Mouse (Mus musculus) embryonic facial prominence, embryonic 11.5 days (tissue): ENCODE data around the gene 4930404N11Rik. TPM values are rescaled to one million over a fixed set of nuclear protein-coding genes. Genes with fewer than 3 reads are reported as not detected.

Experiments
- ATAC-seq: fragments of 200-750 bp; cut with Nextera tagmentation; replicated peaks from 2 replicates; pipeline ENCODE4 v1.8.0; 2017; ENCODE audit warnings: low read depth; ENCODE audit not compliant: insufficient number of reproducible peaks, low FRiP score, low TSS enrichment
- DNase-seq: peaks from one replicate; pipeline ENCODE4 v3.0.0-alpha.2; 2015; ENCODE audit warnings: low spot score
- H3K27ac ChIP-seq: fragments of 300-500 bp; sonication (generic); replicated peaks from 2 replicates; pipeline ENCODE4 v1.5.1; 2014; ENCODE audit warnings: mild to moderate bottlenecking, low read depth, low read length, control low read depth
- H3K27me3 ChIP-seq: fragments of 300-500 bp; sonication (generic); 2 replicates; pipeline ENCODE4 v1.6.1; 2014; ENCODE audit warnings: mild to moderate bottlenecking, low read length, moderate library complexity, mixed read lengths; ENCODE audit not compliant: control insufficient read depth, insufficient read depth
- H3K36me3 ChIP-seq: fragments of 300-500 bp; sonication (generic); replicated peaks from 2 replicates; pipeline ENCODE4 v1.6.1; 2014; ENCODE audit warnings: low read depth, mild to moderate bottlenecking, low read length, moderate library complexity, mixed read lengths; ENCODE audit not compliant: control insufficient read depth, insufficient read depth
- H3K4me1 ChIP-seq: fragments of 300-500 bp; sonication (generic); 2 replicates; pipeline ENCODE4 v1.6.1; 2014; ENCODE audit warnings: low read length, mixed read lengths; ENCODE audit not compliant: control insufficient read depth, insufficient read depth
- H3K4me2 ChIP-seq: fragments of 300-500 bp; sonication (generic); 2 replicates; pipeline ENCODE4 v1.6.1; 2014; ENCODE audit warnings: low read depth, mild to moderate bottlenecking, control low read depth, low read length, moderate library complexity
- H3K4me3 ChIP-seq: fragments of 300-500 bp; sonication (generic); 2 replicates; pipeline ENCODE4 v1.5.1; 2014; ENCODE audit warnings: low read depth, low read length, control low read depth
- H3K9ac ChIP-seq: fragments of 300-500 bp; sonication (generic); replicated peaks from 2 replicates; pipeline ENCODE4 v1.6.1; 2014; ENCODE audit warnings: mild to moderate bottlenecking, control low read depth, low read length
- H3K9me3 ChIP-seq: fragments of 300-500 bp; sonication (generic); replicated peaks from 2 replicates; pipeline ENCODE4 v1.6.1; 2016; ENCODE audit warnings: mild to moderate bottlenecking, low read length, inconsistent platforms, mixed read lengths; ENCODE audit not compliant: control insufficient read depth
- WGBS: fragments of 180-500 bp; shearing (Covaris S2); extraction: QIAGEN DNeasy Blood & Tissue Kit; methylation state at CpG from one replicate; pipeline ENCODE4 v1.1.7; 2014; 5-methylcytosine and 5-hydroxymethylcytosine counted together
- polyA plus RNA-seq: library from polyadenylated mRNA; unstranded; fragments of >200 nt; fragmentation: Nextera tagmentation; extraction: Ambion mirVana; gene quantifications from 2 replicates; pipeline ENCODE4 v1.2.1, GENCODE M21; 2014

Gene 4930404N11Rik
- polyA plus RNA-seq, 1 experiment from 2014 or later = not detected

GRCm38 (mm10) chr10:81410981-81411380 lies 45.4 kb upstream of the 4930404N11Rik start:
- Histone ChIP-seq H3K9me3 (no peaks in the 10 kb centered on the region), H3K4me3 (no peak overlapping the region), H3K36me3 (no peaks in the 10 kb centered on the region; the same call in 1 of the 2 replicates), H3K9ac (no peak overlapping the region), H3K27ac (peak overlapping the region; percentile 32; the same call in 1 of the 2 replicates), H3K4me1 (peaks cover 17% of the 10 kb centered on the region), H3K4me2 (no peak overlapping the region), H3K27me3 (no peaks in the 10 kb centered on the region; the same call in 1 of the 2 replicates)
- 79% methylated on average over 9 of the region's 9 CpGs for WGBS
- ATAC-seq (no peak), DNase-seq (no peak)

GRCm38 (mm10) chr10:81410350-81410749 lies 44.7 kb upstream of the 4930404N11Rik start:
- Histone ChIP-seq H3K4me3 (no peak overlapping the region), H3K27ac (no peak overlapping the region), H3K9me3 (no peaks in the 10 kb centered on the region), H3K4me2 (no peak overlapping the region), H3K9ac (no peak overlapping the region), H3K27me3 (no peaks in the 10 kb centered on the region; the same call in 1 of the 2 replicates), H3K4me1 (peaks cover 17% of the 10 kb centered on the region), H3K36me3 (no peaks in the 10 kb centered on the region; the same call in 1 of the 2 replicates)
- ATAC-seq (no peak), DNase-seq (no peak)
- WGBS = 71% methylated on average over 4 of the region's 4 CpGs

- Histone ChIP-seq H3K9me3 (no peaks in the 10 kb centered on the region), H3K4me2 (no peak overlapping the region), H3K36me3 (no peaks in the 10 kb centered on the region; the same call in 1 of the 2 replicates), H3K9ac (no peak overlapping the region), H3K27ac (peak overlapping the region; percentile 41; the same call in 1 of the 2 replicates), H3K4me1 (peaks cover 17% of the 10 kb centered on the region), H3K4me3 (no peak overlapping the region), H3K27me3 (no peaks in the 10 kb centered on the region; the same call in 1 of the 2 replicates)
- ATAC-seq (no peak), DNase-seq (peak; percentile 49)
- 10% methylated on average over 8 of the region's 8 CpGs for WGBS
Measured at GRCm38 (mm10) chr10:81409330-81409729, 43.7 kb upstream of the 4930404N11Rik start.

GRCm38 (mm10) chr10:81408871-81409291 lies 43.3 kb upstream of the 4930404N11Rik start:
- DNase-seq (peak; percentile 69), ATAC-seq (peak; percentile 7; the same call in 1 of the 2 replicates)
- 15% methylated on average over 9 of the region's 9 CpGs for WGBS
- no peaks in the 10 kb centered on the region for H3K9me3 ChIP-seq
- no peak overlapping the region for H3K4me3 ChIP-seq
- H3K4me2 ChIP-seq = no peak overlapping the region
- peaks cover 2% of the 10 kb centered on the region; the same call in 1 of the 2 replicates for H3K27me3 ChIP-seq
- no peak overlapping the region for H3K9ac ChIP-seq
- H3K27ac ChIP-seq = peak overlapping the region; percentile 41; the same call in 1 of the 2 replicates
- peaks cover 15% of the 10 kb centered on the region for H3K4me1 ChIP-seq
- no peaks in the 10 kb centered on the region; the same call in 1 of the 2 replicates for H3K36me3 ChIP-seq

GRCm38 (mm10) chr10:81408424-81408729 lies 42.8 kb upstream of the 4930404N11Rik start:
- ATAC-seq = no peak
- Histone ChIP-seq H3K27ac (peak overlapping the region; percentile 41; the same call in 1 of the 2 replicates), H3K4me2 (no peak overlapping the region), H3K36me3 (no peaks in the 10 kb centered on the region; the same call in 1 of the 2 replicates), H3K9me3 (no peaks in the 10 kb centered on the region), H3K4me3 (no peak overlapping the region), H3K27me3 (peaks cover 2% of the 10 kb centered on the region; the same call in 1 of the 2 replicates), H3K9ac (no peak overlapping the region; the same call in 1 of the 2 replicates), H3K4me1 (peaks cover 15% of the 10 kb centered on the region)
- no peak for DNase-seq
- 36% methylated on average over 13 of the region's 13 CpGs for WGBS

GRCm38 (mm10) chr10:81407539-81408423 lies 42.2 kb upstream of the 4930404N11Rik start:
- H3K4me1 ChIP-seq = peaks cover 21% of the 10 kb centered on the region
- WGBS = 19% methylated on average over 31 of the region's 31 CpGs
- no peaks in the 10 kb centered on the region for H3K9me3 ChIP-seq
- peak overlapping the region; percentile 43; the same call in 1 of the 2 replicates for H3K9ac ChIP-seq
- DNase-seq = peak; percentile 66
- peaks cover 2% of the 10 kb centered on the region; the same call in 1 of the 2 replicates for H3K27me3 ChIP-seq
- H3K36me3 ChIP-seq = no peaks in the 10 kb centered on the region; the same call in 1 of the 2 replicates
- no peak for ATAC-seq
- H3K4me2 ChIP-seq = peak overlapping the region; percentile 43
- H3K27ac ChIP-seq = no peak overlapping the region
- peak overlapping the region; percentile 21; the same call in 1 of the 2 replicates for H3K4me3 ChIP-seq

GRCm38 (mm10) chr10:81406504-81407440 lies 41.2 kb upstream of the 4930404N11Rik start:
- ATAC-seq (no peak), DNase-seq (no peak)
- Histone ChIP-seq H3K9ac (peak overlapping the region; percentile 43), H3K4me3 (peak overlapping the region; percentile 21; the same call in 1 of the 2 replicates), H3K27me3 (peaks cover 2% of the 10 kb centered on the region; the same call in 1 of the 2 replicates), H3K36me3 (no peaks in the 10 kb centered on the region; the same call in 1 of the 2 replicates), H3K9me3 (no peaks in the 10 kb centered on the region), H3K27ac (0 out of 2 replicates have a peak overlapping the region, but pooled peaks have one; percentile 20), H3K4me2 (peak overlapping the region; percentile 43), H3K4me1 (peaks cover 28% of the 10 kb centered on the region)
- 20% methylated on average over 24 of the region's 24 CpGs for WGBS
